Mouse (Mus musculus) adrenal gland, postnatal 36 days (tissue): ENCODE measurements around the gene Pcnx3. TPM values are rescaled to one million over a fixed set of nuclear protein-coding genes. Genes with fewer than 3 reads are reported as not detected.

ENCODE experiments used
- DNase-seq, 2 experiments: peaks; one replicate each; pipeline ENCODE4 v3.0.0; 2021; ENCODE audit warnings: mixed read lengths in 1 of 2
- total RNA-seq, 2 experiments: library from RNA; stranded (reverse); gene quantifications; 2 replicates each; pipeline ENCODE4 v1.2.3; 2021

The Pcnx3 gene
- total RNA-seq, 2 experiments from 2014 or later: 89.5 to 108 TPM

- DNase-seq: no peak
Observed at GRCm38 (mm10) chr19:5684236-5684635, 4.5 kb downstream of the Pcnx3 start.

DNA sequence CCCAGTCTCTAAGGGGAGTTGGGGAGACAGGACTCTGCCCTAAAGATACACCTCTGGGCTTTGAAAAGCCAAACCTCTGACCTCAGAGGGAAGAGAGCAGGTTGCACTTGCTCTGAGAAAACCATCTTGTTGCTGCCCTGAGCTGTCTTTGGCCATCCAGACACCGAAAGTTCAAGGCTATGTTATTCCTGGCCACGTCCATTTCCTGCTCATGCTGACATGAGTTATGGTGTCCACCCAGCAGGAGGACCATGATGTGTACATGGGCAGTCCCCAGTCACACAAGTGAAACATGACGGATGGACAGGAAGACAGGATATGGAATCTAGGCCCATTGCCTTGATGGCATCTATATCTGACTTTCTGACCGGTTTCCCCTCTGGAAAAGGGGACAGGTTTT is 8.3 kb downstream of the Pcnx3 start:
- peak; percentile 58 to 72 for DNase-seq

DNA sequence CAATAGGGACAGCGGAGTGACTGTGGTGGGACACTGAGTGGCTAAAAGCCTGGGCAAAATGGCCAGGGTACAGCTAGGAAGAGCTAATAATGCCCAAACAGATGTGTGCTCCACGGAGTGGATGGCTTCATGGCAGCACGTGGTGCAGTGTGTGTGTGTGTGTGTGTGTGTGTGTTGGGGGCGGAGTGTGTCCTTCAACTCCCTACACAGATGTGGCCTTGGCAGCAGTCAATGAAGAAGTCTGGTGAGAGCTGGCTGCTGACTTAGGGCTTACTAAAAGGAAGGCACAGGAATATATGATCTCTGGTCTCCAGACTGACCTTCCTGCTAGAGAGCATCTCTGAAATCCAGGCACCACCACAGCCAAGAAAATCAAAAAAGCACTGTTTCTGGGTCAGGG is 20.3 kb downstream of the Pcnx3 start:
- DNase-seq: peak; percentile 37 to 56

DNA sequence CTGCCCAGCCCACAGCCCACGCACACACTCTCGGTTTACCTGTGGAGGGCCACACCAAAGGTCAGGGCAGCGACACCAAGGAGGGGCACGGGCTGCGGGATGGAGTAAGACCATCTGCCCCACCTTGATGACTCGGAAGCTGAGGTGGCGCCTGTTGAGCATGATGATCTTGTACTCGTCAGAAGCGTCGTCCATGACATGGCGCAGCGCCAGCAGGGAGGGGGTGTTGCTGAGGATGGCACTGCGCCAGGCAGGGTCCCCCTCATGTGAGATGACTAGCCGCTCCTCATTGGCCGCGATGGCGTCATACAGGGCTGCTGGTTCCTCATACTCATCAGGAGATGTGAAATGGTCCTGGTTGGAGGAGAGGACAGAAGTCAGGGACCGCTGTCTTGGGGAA is 22.3 kb downstream of the Pcnx3 start:
- DNase-seq: no peak

DNA sequence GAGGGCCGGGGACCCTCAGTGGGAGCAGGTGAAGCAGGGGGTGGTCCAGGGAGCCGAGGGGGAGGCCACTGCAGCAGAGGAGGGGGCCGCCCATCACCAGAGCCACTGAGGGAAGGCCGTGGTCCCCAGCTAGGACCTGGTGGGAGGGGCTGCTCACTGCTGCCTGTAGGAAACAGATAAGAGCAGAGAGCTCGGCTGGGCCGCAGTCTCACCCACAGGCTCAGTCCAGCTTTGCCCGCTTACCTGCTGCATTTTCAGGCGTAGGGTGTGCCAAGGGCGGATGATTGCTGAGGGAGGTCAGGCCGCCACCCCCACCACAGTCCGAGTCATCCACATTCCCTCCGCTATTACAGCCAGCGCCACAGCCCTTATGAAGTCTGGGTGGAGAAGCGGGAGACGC is 23.2 kb downstream of the Pcnx3 start:
- DNase-seq: no peak

DNA sequence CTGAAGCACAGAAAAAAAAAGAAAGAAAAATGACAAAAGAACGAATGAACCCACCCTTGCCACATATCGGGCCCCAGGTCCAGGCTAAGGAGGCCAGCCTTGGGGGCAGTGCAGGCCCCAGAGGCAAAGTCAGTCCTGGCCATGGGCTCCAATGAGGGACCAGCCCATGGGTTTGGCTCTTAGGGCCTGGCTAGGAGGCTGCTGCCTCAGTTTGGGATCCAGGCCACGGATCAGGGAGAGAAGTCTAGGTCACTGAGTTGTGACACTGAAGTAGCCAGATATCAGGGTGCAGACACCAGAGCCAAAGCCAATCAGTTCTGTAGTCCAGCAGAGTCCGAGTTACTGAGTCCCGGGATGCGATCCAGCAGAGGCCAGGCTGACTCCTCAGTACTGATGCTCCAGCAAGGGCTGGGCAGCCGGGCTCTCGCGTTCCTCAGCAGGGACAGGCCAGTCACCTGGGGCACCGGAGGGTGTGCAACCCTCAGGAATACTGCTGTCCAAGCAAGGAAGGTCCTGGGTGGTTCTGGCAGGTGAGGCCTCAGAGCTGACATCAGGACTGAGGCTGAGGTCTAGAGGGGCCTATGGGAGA is 23.9 kb downstream of the Pcnx3 start:
- DNase-seq: no peak

DNA sequence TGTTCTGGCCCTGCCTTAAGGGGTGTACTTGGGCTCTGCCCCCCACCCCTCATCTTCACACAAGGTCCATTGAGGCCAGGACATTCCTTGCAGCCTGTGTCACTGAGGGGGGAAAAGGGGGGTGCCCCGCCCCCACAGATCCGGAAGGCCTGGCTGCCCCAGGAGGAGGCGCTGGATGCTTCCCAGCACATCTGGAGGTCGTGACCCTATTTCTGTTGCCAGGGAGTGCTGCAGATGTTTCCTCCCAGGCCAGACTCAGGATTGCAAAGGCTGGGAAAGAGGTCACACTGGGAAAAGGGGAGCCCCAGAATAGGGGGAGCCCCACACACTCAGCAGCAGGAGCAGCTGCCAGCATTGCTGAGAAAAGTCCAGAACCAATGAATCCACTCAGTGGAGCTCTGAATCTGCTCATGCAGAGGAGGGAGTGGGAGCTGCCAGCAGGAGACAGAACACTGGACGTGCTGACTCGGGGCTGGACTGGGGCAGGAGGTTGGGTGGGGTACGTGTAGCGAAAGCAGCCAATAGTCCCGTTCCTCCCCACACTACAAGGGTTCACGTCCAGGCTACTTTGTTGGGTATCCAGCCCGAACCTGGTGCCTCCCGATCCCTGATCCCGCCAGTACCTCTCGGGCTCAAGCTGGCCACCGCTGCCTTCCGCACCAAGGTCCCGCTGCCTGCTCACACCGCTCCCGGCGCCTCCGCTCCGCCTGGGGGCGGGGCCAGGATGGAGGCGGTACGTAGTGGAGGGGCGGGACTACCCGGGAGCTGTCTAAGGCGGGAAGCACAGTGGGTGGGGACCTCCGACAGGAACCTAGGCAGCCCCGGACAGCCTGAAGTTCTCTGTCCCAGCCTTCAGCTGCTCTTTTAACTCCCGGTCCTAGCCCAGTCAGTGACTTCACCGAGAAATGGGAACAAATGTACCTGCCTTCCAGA is 25.5 kb downstream of the Pcnx3 start, which contains the start of gene Sipa1:
Sipa1 (minus strand) TSS at position 727 of the 933 bp plus-strand sequence.
- peak; percentile 97 to 98 for DNase-seq

GRCm38 (mm10) chr19:5662310-5662709 is 26.4 kb downstream of the Pcnx3 start:
- no peak for DNase-seq

- DNase-seq: peak; percentile 46 to 63
Observed at GRCm38 (mm10) chr19:5660942-5661751, 27.6 kb downstream of the Pcnx3 start.

- no peak for DNase-seq
Observed at GRCm38 (mm10) chr19:5654720-5655298, 33.9 kb downstream of the Pcnx3 start.

- peak; percentile 54 to 68 for DNase-seq
Observed at GRCm38 (mm10) chr19:5653969-5654719, 34.6 kb downstream of the Pcnx3 start.

- no peak for DNase-seq
Observed at GRCm38 (mm10) chr19:5652570-5652969, 36.1 kb downstream of the Pcnx3 start.

- DNase-seq: no peak
Observed at GRCm38 (mm10) chr19:5651502-5652274, 37.0 kb downstream of the Pcnx3 start.

- DNase-seq: peak in 1 of 2 experiments; percentile 53
Observed at GRCm38 (mm10) chr19:5649298-5649741, 39.4 kb downstream of the Pcnx3 start.

- DNase-seq: peak; percentile 88 to 92
Observed at GRCm38 (mm10) chr19:5648401-5649297, 40.1 kb downstream of the Pcnx3 start.

DNA sequence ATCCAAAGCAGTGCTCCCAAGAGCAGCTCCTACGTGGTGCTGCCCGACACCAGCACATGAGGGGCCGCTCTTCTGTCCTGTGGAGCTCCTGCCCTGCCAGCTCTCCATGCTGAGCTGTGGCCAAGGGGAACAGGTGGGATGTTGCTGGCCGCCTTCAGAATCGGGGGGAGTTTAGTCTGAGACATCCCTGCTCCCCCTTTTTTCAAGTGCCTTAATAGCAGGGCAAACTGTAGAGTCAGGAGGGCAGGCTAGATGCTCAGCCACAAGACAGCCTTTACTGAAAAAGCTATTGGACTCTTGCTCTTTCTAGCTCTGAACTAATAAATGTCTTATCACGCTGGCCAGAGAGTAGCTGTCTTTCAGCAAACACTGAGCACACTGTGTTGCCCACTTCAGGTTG is 40.9 kb downstream of the Pcnx3 start:
- no peak for DNase-seq

DNA sequence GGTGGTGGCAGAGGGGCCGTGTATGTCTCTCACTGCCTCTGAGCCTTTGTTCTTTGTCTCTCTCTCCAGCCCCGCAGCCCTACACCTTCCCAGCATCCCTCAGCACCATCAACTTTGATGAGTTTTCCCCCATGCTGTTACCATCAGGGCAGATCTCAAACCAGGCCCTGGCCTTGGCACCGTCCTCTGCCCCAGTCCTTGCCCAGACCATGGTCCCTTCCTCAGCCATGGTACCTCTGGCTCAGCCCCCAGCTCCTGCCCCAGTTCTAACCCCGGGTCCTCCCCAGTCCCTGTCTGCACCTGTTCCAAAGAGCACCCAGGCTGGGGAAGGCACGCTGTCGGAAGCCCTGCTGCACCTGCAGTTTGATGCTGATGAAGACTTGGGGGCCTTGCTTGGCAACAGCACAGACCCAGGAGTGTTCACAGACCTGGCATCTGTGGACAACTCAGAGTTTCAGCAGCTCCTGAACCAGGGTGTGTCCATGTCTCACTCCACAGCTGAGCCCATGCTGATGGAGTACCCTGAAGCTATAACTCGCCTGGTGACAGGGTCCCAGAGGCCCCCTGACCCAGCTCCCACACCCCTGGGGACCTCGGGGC is 41.9 kb downstream of the Pcnx3 start:
- DNase-seq: no peak

GRCm38 (mm10) chr19:5645280-5645679 is 43.4 kb downstream of the Pcnx3 start:
- no peak for DNase-seq

GRCm38 (mm10) chr19:5641641-5642040 is 47.1 kb downstream of the Pcnx3 start:
- DNase-seq: no peak
